Mouse (Mus musculus) embryonic facial prominence, embryonic 14.5 days (tissue): ENCODE measurements around the gene Ahnak. TPM values are rescaled to one million over a fixed set of nuclear protein-coding genes. Genes with fewer than 3 reads are reported as not detected.

Source experiments
- ATAC-seq: fragments of 200-750 bp; cut with Nextera tagmentation; 2 replicates; pipeline ENCODE4 v1.8.0; 2017; ENCODE audit warnings: low read depth, moderate number of reproducible peaks, moderate TSS enrichment
- DNase-seq: peaks from one replicate; pipeline ENCODE4 v3.0.0-alpha.2; 2015; ENCODE audit warnings: low spot score
- H3K27ac ChIP-seq: fragments of 300-500 bp; sonication (generic); replicated peaks from 2 replicates; pipeline ENCODE4 v1.5.1; 2014; ENCODE audit warnings: low read depth, mild to moderate bottlenecking, low read length, moderate library complexity
- H3K27me3 ChIP-seq: fragments of 300-500 bp; sonication (generic); replicated peaks from 2 replicates; pipeline ENCODE4 v1.6.1; 2014; ENCODE audit warnings: low read length; ENCODE audit not compliant: control insufficient read depth, insufficient read depth
- H3K36me3 ChIP-seq: fragments of 300-500 bp; sonication (generic); 2 replicates; pipeline ENCODE4 v1.6.1; 2014; ENCODE audit warnings: low read length, mixed read lengths; ENCODE audit not compliant: control insufficient read depth, insufficient read depth
- H3K4me1 ChIP-seq: fragments of 300-500 bp; sonication (generic); 2 replicates; pipeline ENCODE4 v1.6.1; 2014; ENCODE audit warnings: antibody characterized with exemption, low read length; ENCODE audit not compliant: control insufficient read depth, insufficient read depth
- H3K4me2 ChIP-seq: fragments of 300-500 bp; sonication (generic); 2 replicates; pipeline ENCODE4 v1.6.1; 2014; ENCODE audit warnings: low read depth, mild to moderate bottlenecking, low read length, moderate library complexity, mixed read lengths
- H3K4me3 ChIP-seq: fragments of 300-500 bp; sonication (generic); 2 replicates; pipeline ENCODE4 v1.5.1; 2014; ENCODE audit warnings: low read depth, mild to moderate bottlenecking, low read length
- H3K9ac ChIP-seq: fragments of 300-500 bp; sonication (generic); 2 replicates; pipeline ENCODE4 v1.6.1; 2014; ENCODE audit warnings: low read depth, mild to moderate bottlenecking, low read length, moderate library complexity, mixed read lengths
- H3K9me3 ChIP-seq: fragments of 300-500 bp; sonication (generic); 2 replicates; pipeline ENCODE4 v1.6.1; 2016; ENCODE audit warnings: low read length; ENCODE audit not compliant: control insufficient read depth
- WGBS: fragments of 180-500 bp; shearing (Covaris S2); extraction: QIAGEN DNeasy Blood & Tissue Kit; methylation state at CpG from one replicate; pipeline ENCODE4 v1.1.7; 2014; 5-methylcytosine and 5-hydroxymethylcytosine counted together
- polyA plus RNA-seq: library from polyadenylated mRNA; unstranded; fragments of >200 nt; fragmentation: Nextera tagmentation; extraction: Ambion mirVana; gene quantifications from 2 replicates; pipeline ENCODE4 v1.2.1, GENCODE M21; 2014

The Ahnak gene
- polyA plus RNA-seq, 1 experiment from 2014 or later, result 57.6 TPM

DNA sequence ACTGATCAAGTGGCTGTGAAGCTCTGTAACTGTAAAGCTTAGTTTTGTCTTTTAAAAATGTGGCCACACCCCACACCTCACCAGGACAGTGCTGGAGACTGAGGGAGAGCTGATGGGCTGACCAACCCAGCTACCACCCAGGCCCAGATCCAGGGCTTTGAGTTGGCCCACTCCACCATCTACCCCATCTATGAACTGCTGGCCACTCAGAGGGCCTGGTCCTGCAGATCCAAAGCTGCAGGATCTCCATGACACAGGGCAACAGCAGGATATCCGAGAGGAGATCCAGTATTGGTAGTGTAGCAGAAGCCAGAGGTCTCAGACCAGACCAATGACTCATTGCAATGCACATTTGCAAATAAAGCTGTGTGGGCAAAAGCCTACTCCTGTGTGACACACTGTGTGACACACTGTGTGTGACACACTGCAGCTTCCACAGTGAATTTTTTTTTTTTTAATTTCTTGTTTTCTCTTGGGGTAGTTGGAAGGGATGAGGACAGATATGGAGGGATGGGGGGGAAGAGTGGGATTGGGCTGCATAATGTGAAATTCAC, 69.3 kb downstream of the Ahnak start:
- Histone ChIP-seq H3K36me3 (no peaks in the 10 kb centered on the region), H3K9ac (no peak overlapping the region), H3K9me3 (no peaks in the 10 kb centered on the region), H3K27me3 (no peaks in the 10 kb centered on the region), H3K4me2 (no peak overlapping the region), H3K4me1 (peaks cover 2% of the 10 kb centered on the region; the same call in 1 of the 2 replicates), H3K4me3 (no peak overlapping the region), H3K27ac (no peak overlapping the region)
- ATAC-seq (no peak), DNase-seq (no peak)
- 84% methylated on average over 1 of the region's 1 CpGs for WGBS

DNA sequence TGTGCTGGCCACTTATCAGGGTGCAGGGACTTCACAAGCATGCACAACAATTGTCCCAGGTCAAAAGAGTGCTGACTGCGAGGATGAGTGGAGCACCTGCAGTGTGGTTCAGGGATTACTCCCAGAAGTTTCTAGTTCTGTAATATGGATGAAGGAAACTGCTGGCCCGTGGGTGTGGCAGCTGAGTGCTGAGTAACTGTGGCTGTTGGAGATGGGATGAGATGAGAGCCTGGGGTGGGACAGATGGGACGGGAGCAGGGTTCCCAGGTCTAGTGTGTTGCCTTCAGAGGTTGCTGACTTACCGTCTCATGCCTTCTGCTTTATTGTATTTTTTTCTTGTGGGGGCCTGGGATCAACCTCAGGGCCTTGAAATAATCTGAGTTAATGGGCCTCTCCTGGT, 69.9 kb downstream of the Ahnak start:
- H3K9me3 ChIP-seq, result no peaks in the 10 kb centered on the region
- no peaks in the 10 kb centered on the region for H3K27me3 ChIP-seq
- H3K9ac ChIP-seq, result no peak overlapping the region
- no peak for DNase-seq
- H3K4me1 ChIP-seq, result no peaks in the 10 kb centered on the region
- no peak for ATAC-seq
- H3K36me3 ChIP-seq, result no peaks in the 10 kb centered on the region
- H3K4me2 ChIP-seq, result no peak overlapping the region
- 83% methylated on average over 4 of the region's 4 CpGs for WGBS
- no peak overlapping the region for H3K27ac ChIP-seq
- H3K4me3 ChIP-seq, result no peak overlapping the region

DNA sequence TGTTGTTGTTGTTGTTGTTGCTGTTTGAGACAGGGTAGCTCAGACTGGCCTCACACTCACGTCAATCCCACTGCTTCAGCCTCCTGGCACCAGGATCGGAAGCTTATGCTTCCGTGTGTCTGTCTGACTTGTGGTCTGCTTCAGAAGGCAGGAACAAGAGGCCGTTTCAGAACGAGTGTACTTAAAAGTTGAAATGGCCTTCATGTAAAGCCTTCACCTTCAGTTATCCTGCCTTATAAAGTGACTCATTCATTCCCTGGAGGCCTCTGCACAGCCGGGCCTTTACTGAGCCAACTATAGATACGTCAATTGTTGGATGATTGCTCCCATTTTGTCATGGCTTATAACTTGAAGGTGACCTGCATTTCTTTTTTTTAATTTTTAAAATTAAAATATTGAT, 70.3 kb downstream of the Ahnak start:
- H3K27ac ChIP-seq, result no peak overlapping the region
- H3K4me1 ChIP-seq, result no peaks in the 10 kb centered on the region
- no peaks in the 10 kb centered on the region for H3K9me3 ChIP-seq
- no peaks in the 10 kb centered on the region for H3K36me3 ChIP-seq
- H3K9ac ChIP-seq, result no peak overlapping the region
- H3K4me3 ChIP-seq, result no peak overlapping the region
- 70% methylated on average over 7 of the region's 7 CpGs for WGBS
- ATAC-seq (no peak), DNase-seq (no peak)
- no peaks in the 10 kb centered on the region for H3K27me3 ChIP-seq
- no peak overlapping the region for H3K4me2 ChIP-seq

DNA sequence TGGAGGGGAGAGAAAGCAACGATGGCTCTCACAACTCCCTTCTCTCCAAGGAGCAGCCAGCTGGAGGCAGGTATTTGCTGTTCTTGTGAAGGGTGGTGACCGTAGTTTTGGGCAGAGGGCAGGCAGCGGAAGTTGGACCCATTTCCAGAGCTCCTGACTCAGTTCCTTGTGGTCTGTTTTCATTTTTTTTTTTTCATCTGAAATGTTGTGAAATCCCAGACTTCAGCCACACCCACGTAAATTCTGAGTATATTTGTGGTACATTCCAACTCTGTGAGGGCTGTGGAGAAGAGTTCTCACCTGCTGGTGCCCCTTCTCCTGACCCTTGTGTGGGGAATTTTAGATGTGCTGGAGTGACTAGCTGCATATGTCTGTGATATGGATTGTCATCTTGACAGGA, 71.0 kb downstream of the Ahnak start:
- Histone ChIP-seq H3K27ac (no peak overlapping the region), H3K9me3 (no peaks in the 10 kb centered on the region), H3K4me2 (no peak overlapping the region), H3K36me3 (no peaks in the 10 kb centered on the region), H3K9ac (no peak overlapping the region), H3K4me3 (no peak overlapping the region), H3K27me3 (no peaks in the 10 kb centered on the region), H3K4me1 (no peaks in the 10 kb centered on the region)
- no peak for ATAC-seq
- no peak for DNase-seq
- WGBS, result 64% methylated on average over 4 of the region's 4 CpGs

DNA sequence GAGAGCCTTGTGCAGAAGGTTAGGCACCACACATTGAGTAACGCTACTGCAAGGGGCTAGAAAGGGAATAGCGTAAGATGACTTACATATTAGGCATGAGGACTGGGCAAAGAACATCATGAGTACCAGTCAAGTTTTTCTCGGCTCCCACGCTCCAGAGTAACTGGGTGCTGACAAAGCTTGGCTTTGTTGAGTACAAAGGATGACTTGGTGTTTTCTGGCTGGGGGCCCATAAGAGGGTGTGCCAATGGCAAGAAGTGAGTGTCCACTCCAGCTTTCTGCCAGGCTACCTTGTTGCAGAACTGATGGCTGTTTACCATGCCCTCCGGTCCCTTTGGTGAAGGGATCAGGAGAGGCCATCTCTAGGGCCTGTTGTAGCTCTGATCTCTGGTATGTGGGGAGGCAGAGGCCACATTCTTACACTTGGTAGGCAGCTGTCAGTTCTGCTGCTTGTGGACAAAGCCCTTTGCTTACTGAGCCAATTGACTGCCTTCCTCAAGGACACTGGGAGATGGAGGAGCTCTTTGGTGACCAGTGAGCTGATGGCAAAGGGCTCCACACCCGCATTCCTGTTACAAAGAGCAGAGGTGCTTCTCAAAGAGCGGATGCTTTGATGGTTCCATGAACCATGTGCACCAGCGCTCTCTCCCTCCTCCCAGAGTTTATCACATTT, 72.3 kb downstream of the Ahnak start:
- DNase-seq (no peak), ATAC-seq (no peak)
- Histone ChIP-seq H3K4me2 (no peak overlapping the region), H3K9me3 (no peaks in the 10 kb centered on the region), H3K4me1 (peaks cover 9% of the 10 kb centered on the region; the same call in 1 of the 2 replicates), H3K36me3 (no peaks in the 10 kb centered on the region), H3K9ac (no peak overlapping the region), H3K4me3 (no peak overlapping the region), H3K27ac (no peak overlapping the region), H3K27me3 (no peaks in the 10 kb centered on the region)
- WGBS, result 92% methylated on average over 8 of the region's 8 CpGs

DNA sequence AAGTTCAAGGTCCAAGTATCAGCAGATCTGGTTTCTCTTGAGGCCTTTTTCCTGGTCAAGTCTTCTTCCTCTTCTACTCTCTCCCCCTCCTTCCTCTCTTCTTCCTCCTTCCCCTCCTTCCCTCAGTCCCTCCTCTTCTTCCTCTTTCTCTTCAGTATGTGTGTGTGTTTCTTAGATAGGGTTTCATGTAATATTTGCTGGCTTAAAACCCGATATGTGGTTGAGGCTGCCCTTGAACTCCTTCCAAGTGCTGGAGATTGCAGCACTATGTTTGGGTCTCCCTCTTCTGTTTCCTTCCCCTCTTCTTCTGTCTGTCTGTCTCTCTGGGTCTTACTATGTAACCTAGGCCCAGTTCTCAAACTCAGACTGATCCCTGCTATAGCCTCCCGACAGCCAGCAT, 73.7 kb downstream of the Ahnak start:
- no peaks in the 10 kb centered on the region for H3K36me3 ChIP-seq
- DNase-seq, result no peak
- no peak overlapping the region for H3K4me3 ChIP-seq
- ATAC-seq, result no peak
- H3K9ac ChIP-seq, result no peak overlapping the region
- no peaks in the 10 kb centered on the region for H3K27me3 ChIP-seq
- WGBS, result 90% methylated on average over 2 of the region's 2 CpGs
- H3K27ac ChIP-seq, result no peak overlapping the region
- no peaks in the 10 kb centered on the region for H3K9me3 ChIP-seq
- peaks cover 11% of the 10 kb centered on the region; the same call in 1 of the 2 replicates for H3K4me1 ChIP-seq
- H3K4me2 ChIP-seq, result no peak overlapping the region

DNA sequence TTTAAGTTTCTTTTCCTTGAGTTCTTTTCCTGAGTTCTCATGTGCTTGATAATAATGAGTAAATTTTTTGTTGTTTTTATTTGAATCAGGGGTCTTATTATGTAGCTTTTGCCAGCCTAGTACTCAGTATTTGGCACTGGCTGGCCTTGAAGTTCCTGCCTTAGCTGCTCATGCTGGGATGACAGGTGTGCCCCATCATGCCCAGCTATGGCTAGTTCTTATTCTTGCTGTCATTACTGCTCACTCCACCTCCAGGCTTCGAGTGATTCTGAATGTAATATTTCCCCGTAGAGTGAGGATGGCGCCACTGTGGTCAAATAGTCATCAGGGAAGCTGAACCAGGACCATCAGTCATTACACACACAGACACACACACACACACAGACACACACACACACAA, 74.7 kb downstream of the Ahnak start:
- no peak for ATAC-seq
- no peak overlapping the region for H3K27ac ChIP-seq
- no peak overlapping the region for H3K4me2 ChIP-seq
- no peak overlapping the region for H3K4me3 ChIP-seq
- 85% methylated on average over 3 of the region's 3 CpGs for WGBS
- H3K36me3 ChIP-seq, result no peaks in the 10 kb centered on the region
- peaks cover 11% of the 10 kb centered on the region; the same call in 1 of the 2 replicates for H3K4me1 ChIP-seq
- no peak for DNase-seq
- no peaks in the 10 kb centered on the region for H3K27me3 ChIP-seq
- no peak overlapping the region for H3K9ac ChIP-seq
- no peaks in the 10 kb centered on the region for H3K9me3 ChIP-seq

DNA sequence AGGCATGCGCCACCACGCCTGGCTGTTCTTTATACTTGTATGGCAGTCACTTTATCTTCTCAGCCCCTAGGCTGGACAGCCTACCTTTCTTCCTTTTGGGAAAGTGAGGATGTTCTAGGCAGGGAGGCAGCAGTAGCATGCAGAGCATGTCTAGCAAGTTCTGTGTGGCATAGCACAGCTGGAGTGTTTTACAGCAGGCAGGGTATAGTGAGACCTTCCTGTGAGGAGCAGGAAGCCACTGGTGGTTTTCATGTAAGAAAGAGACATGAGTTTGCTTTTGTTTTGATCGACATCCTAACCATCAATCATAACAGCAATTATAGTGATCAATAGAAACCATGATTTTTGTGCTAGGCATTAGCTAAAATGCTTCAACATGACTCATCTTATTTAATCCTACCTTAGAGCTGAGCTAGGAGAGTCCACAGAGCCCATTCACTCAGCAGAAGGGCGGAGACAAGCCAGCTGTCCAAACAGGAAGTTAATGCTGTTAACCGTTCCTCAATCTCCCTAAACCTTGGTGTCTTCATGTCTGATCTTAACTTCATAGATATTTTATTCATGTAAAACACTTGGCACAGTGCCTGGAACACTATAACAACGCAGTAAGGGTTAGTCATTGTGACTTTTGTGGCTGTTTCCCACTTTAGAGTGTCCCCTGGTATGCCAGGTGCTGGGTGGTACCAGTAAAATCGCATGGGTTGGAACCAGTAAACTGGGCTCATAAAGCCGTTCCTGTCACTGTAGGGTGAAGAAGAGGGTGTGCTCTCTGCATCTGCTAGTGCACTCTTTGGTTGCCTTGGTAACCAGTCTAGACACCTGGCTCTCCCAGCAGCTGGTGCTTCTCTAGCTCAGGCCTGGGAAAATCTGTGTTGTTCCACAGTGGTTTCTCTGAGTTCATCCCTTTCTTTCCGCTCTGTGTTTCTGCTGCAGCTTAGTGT, 76.8 kb downstream of the Ahnak start:
- no peaks in the 10 kb centered on the region for H3K9me3 ChIP-seq
- no peak overlapping the region for H3K9ac ChIP-seq
- H3K4me2 ChIP-seq, result no peak overlapping the region
- H3K4me3 ChIP-seq, result no peak overlapping the region
- no peaks in the 10 kb centered on the region for H3K27me3 ChIP-seq
- peak overlapping the region; percentile 62 for H3K27ac ChIP-seq
- WGBS, result 45% methylated on average over 9 of the region's 9 CpGs
- DNase-seq (peak; percentile 92), ATAC-seq (peak; percentile 87)
- H3K36me3 ChIP-seq, result no peaks in the 10 kb centered on the region
- peaks cover 26% of the 10 kb centered on the region for H3K4me1 ChIP-seq
